Mouse (Mus musculus) layer of hippocampus, adult 18-20 months (tissue): ENCODE results near the gene Gpx3. TPM values are rescaled to one million over a fixed set of nuclear protein-coding genes. Genes with fewer than 3 reads are reported as not detected.
"Not testable (repeated sequence)": the region's sequence is repeated elsewhere in the genome, so short reads cannot be mapped to it uniquely, and the experiment has no call there.

Experiments
- DNase-seq, 2 experiments: peaks; one replicate each; pipeline ENCODE4 v3.0.0; 2022; ENCODE audit warnings: low spot score in 2 of 2
- total RNA-seq, 2 experiments: library from RNA; stranded (reverse); gene quantifications; 2 replicates each; pipeline ENCODE4 v1.2.3; 2021

Gpx3 gene
- total RNA-seq, 2 experiments from 2014 or later, result 4.7 to 5.8 TPM

DNA sequence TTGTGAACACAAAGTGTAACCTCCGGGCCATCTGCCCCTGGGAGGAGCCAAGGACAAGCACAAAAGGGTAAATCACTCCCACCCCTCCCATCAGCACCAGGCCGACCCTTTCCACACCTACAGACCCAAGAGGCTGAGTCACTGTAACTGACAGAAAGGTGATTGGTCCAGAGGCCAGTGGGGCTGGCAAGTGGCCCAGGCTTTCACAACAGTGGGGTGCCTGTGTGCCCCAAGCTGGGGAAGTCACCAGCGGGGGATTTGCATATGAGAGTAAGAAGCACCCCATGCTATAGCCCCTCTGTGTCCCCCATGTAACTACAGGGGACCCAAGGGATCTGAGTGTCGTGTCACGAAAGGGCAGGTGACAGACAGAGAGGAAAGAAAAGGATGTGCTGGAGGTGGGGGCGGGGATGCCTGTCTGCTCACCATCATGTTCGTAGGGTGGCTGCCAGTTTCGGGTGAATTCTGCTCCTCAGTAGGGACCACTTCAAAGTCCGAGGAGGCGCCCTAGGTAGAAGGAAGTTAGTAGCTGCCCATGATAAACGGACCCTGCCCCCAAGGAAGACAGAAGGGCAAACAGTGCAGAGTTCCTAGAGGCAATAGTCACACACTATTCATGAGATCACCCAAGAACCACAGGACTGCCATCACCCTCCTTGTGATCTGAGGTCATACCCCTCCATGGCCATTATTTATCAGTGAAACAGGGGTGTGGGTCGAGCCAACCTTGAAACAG lies 34.0 kb downstream of the Gpx3 start:
- no peak for DNase-seq

DNA sequence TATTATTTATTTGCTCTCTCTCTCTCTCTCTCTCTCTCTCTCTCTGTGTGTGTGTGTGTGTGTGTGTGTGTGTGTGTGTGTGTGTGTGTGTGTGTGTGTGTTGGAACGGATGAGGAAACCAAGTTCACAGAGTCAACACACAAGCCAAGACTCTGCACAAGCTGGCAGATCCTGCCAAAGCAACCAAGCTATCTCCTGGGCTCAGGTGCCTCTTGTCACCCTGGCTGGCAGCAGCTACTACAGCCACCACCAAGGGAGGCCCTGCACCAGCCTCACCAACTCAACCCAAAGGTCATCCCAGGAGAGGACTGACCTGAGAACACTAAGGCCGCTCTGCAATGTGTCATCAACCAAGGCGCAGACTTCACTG lies 34.5 kb downstream of the Gpx3 start:
- no peak for DNase-seq

DNA sequence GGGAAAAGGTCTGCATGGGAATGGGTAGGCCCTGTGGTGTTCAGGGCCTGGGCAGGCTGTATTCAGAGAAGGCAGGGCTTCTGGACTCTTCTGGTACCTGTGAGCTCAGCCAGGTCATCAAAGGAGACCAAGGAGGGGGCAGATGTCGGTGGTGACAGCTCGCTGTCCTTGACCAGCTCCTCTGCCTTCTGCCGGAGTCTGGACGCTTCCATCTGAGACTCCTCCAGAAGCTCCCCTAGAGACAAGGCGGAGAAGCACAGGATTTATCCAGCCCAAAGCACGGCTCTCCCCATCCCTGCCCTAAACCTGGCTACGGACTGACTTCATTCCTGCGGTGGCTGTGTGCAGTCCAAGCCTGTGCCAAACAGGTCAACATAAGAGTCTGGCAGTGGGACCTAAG lies 37.2 kb downstream of the Gpx3 start:
- DNase-seq, result no peak

DNA sequence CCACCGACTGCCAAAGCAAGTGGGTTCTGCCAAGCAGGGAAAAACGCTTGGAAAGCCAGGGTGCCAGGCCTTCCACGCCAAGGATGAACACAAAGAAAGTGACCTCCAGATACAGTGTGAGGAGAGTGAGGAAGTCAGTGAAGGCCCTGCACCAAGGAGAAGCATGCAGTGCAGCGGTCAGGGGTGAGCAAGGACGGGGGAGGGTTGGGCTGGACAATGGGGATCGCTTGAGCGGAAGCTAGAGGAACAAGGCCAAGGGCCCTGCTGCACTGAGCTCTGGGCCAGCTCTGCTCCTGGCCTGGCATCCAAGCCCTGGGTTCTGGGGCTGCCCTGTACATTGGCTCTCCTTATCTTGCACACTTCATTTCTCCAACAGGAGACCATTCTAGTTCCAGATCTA lies 37.8 kb downstream of the Gpx3 start:
- no peak for DNase-seq

DNA sequence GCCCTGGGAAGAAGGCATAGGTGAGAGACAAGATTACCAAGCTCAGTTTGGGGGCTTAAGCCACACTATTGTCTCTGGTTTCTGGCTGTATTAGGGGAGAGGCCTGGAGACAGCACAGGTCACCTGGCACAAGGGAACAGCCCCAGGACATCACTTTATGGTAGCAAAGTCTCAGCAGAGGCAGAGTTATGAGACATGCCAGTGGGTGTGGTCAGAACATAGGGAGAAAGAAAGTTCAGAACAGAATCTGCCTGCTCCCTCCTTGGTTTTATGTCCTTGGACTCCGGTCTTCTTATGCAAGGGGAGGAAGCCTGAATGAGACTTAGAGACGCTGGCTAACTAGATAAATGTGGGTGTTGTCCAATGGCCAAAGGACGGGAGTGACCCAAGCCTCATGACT lies 42.4 kb downstream of the Gpx3 start:
- DNase-seq, result no peak

DNA sequence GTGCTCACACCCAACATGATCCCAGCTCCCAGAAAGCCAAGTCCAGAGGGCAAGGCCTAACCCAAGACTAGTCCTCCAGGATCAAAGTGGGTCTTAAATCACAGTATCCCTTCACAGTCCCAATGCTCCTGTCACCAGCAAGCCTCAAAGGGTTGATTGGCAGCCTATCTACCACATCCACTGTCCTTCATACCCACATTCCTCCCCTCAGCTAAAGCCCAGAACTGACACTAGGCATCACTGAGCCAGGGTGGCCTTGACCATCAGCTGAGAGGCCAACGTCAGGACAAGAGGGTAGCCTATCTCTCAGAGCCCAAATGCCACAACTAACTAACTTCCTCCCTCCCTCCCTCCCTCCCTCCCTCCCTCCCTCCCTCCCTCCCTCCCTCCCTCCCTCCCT lies 47.5 kb downstream of the Gpx3 start:
- no peak for DNase-seq

DNA sequence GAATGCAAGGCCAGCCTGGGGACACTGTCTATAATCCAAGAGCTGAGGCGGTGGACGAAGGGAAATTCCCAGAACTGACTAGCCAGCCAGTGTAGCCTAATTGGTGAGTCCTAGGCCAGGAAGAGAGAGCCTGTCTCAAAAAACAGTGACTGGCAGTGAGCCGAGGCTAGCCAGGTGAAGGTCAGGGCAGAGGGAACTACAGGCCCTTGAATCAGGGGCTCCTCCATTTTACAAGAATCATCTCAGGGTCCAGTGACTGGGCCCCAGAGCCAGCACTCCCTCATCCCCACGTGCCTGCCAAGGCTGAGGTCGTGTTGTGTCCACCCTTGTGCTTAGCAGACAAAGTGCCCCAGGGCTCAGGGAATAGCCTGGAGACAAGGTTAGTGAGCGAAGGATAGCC lies 48.4 kb downstream of the Gpx3 start:
- DNase-seq, result no peak

DNA sequence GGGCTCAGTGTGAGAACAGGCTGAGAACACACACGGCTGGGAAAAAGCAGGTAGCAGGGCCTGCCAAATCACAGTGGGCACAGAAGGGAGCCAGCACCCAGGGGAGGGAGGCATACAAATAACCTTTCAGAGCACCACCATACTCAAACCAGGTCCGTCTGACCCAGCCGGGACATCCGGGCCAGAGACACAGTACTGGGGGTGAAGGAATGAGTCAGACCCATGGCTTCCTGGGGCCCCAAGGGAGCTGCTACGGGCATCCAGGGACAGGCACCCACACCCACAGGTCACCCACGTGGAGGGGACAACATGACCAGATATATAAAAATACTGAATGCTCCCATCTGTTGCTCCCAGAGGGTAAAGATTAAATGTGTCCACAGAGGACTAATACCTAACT lies 50.4 kb downstream of the Gpx3 start:
- DNase-seq, result no peak

DNA sequence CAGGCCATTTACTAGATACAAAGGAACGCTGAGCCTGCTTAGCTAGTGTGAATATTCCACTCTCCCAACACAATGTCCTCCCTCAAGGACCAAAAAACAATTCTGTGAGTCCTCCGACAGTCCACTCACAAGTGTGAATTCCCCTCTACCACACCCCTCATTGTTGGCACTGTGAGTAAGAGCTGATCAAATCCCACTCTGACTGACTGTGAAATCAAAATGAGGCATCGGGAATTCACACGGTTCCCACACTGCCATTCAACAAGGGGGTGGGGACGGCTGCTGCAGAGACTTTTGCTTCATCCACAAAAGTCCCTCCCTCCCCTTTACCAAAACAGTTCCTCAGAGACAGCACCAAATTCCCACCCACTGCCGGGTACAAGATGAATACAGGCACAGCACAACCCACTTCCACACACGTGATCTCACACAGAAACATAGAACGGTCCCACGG lies 51.8 kb downstream of the Gpx3 start:
- DNase-seq, result peak in 1 of 2 experiments; percentile 48

DNA sequence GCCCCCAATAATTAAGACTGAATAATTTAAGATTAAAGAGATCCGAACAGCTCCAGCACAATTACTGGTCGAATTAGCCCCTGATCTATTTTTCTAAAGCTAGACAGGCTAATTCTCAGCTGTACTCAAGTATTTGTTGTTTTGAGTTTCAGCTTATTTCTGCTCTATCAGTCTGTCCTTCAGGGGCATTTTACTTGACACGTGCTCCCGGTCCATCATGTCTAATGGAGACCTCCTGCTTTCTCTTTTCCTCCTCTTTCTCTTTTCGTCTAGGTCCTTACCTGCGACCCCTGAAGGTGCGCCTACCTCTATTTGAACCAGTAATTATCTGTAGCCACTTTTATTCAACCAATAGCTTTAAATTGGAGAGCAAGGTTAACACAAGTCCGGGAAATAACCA lies 52.5 kb downstream of the Gpx3 start:
- DNase-seq, result no peak

DNA sequence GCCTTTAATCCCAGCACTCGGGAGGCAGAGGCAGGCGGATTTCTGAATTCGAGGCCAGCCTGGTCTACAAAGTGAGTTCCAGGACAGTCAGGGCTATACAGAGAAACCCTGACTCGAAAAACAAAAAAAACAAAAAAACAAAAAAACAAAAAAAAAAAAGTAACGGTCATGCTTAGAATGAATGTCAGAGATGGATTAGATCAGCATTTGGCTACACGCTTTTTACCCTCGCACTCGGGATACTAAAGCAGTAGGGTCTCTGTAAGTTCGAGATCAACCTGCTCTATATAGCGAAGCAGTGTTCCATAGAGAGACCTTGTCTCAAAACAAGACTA lies 53.1 kb downstream of the Gpx3 start:
- DNase-seq, result not testable (repeated sequence)

DNA sequence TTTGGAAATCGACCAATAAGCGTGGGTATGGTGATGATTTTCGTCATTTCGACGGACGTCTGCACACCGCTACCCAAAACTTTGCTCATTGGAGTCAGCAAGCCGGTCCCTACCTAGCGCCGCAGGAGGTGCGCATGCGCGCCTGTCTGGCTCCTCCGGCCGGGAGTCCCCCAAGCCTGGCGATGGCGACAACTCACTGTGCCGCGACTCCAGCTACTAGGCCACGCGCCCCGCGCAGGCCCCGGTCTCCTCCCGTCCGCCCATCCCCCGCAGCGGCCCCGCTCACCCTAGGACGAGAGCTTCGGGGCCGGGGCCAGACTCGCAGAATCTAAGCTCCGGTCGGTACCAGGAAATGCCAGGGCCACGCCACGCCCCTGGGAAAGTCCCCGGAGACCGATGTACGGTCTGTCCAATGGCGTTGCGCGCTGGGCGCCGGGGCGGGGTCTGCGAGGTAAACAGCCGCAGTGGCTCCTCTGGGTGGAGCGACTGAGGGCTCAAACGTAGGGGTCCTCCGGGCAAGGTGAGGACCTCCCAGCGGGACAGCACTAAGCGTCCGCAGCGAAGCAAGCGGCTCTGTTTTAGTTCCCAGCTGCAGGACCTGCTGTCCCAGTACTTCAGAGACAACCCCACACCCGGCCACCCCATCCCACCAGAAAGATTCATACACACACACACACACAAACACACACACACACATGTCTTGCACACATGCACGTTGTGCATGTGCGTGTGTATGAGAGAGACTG lies 53.7 kb downstream of the Gpx3 start:
- peak; percentile 97 to 99 for DNase-seq

DNA sequence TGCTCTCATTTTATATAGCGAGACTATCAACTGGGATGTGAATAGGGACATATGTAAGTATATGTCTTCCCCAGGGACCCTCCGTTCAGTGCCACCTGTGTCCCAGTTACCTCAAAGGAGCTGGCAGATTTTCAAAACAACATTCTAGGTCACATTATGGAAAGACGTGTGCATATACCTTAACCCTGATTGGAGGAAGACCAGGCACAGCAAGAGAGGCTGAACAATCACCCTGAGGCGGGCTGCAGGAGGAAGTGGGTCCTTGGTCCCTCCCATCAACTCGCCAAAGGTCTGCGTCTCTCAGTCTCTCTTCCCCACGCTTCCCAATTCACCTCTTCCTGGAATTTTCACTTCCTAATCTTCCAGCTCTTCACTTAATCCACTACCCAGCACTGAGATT lies 54.7 kb downstream of the Gpx3 start:
- no peak for DNase-seq

DNA sequence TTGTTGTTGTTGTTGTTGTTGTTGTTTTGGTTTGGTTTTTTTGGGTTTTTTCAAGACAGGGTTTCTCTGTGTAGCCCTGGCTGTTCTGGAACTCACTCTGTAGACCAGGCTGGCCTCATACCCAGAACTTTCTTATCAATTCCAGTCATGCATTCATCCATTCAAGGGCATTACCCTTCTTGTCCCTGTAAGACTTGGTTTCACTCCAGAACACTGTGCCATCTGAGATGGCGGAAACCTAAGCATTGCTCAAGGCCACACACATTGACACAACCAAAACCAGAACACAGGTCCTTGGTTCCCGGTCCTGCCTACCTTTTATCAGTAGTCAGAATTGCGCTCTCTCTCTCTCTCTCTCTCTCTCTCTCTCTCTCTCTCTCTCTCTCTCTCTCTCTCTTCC lies 55.5 kb downstream of the Gpx3 start:
- not testable (repeated sequence) for DNase-seq

DNA sequence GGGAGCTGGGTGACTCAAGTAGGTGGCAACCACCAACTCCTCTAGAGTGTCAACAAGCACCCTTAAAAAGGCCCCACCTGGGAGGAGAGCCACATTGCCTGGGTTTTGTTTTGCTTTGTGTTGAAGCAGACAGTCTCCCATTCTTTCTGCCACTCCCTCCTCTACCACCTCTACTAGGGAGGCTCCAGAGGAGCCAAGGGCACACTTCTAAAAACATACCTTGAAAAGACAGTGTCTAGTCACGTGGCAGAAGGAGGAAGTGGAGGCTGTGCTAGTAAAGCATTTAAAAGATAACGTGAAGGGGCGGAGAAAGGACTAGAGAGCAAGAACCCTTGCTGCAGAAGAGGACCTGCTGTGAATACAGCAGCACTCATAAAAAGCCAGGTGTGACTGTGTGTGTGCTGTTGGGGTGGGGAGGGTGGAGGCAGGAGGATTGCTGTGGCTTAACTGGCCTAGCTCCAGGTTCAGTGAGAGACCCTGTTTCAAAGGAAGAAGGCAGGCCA lies 56.4 kb downstream of the Gpx3 start:
- DNase-seq, result no peak

Other genes with a start within 250 kb of the Gpx3 start
- gene Cdc42se2, start 114.8 kb upstream of the Gpx3 start, total RNA-seq, result 100 to 1,000 TPM; 135 to 144 TPM
- 10 to 100 TPM; 29.5 to 35.5 TPM for gene Lyrm7, start 41.5 kb upstream of the Gpx3 start, total RNA-seq
- 100 to 1,000 TPM; 265 to 272 TPM for gene Hint1, start 36.1 kb upstream of the Gpx3 start, total RNA-seq
- 10 to 100 TPM; 35.2 to 39.0 TPM for gene Tnip1, start 60.5 kb downstream of the Gpx3 start, total RNA-seq
- gene Anxa6, start 131.0 kb downstream of the Gpx3 start, total RNA-seq, result 10 to 100 TPM; 89.8 to 97.0 TPM
- gene Ccdc69, start 175.7 kb downstream of the Gpx3 start, total RNA-seq, result under 1 TPM in 1 of 2 experiments, not detected in 1; 0.54 TPM
- 10 to 100 TPM; 30.7 to 32.3 TPM for gene Gm2a, start 195.7 kb downstream of the Gpx3 start, total RNA-seq
- gene Slc36a3, start 249.3 kb downstream of the Gpx3 start, total RNA-seq, result not detected